In genomic region chr2:26475505-26476430, GRCm38 (mm10) we compare ENCODE assay signal across 9 mouse cellular contexts. TPM values are rescaled to one million over a fixed set of nuclear protein-coding genes. Genes with fewer than 3 reads are reported as not detected.
A peak's percentile ranks its signal among the peaks of the same experiment; 100 is the strongest.
DNase-seq lines count a peak whose midpoint lies in the region; ATAC-seq lines count a peak whose summit lies in the region.
"Had no signal": no experiment of that assay in that cellular context is flagged by ENCODE, and none has a peak within 500 bp of the region (broad histone marks: within the 10 kb centered on the region; RNA-seq: fewer than 3 reads in every experiment).

No protein-coding gene starts in this region.

- no peaks in the 10 kb centered on the region for H3K27me3 ChIP-seq in heart, embryonic 14.5 days (ENCODE audit: control insufficient read depth, insufficient read depth, low read length)
- H3K27me3 ChIP-seq in hindbrain, embryonic 15.5 days, result no peaks in the 10 kb centered on the region
- H3K27me3 ChIP-seq in midbrain, embryonic 12.5 days, result no peaks in the 10 kb centered on the region
- H3K27me3 ChIP-seq: CH12.LX had no signal

- no peak overlapping the region for H3K4me2 ChIP-seq in heart, embryonic 14.5 days (ENCODE audit: low read length)
- no peak overlapping the region for H3K4me2 ChIP-seq in hindbrain, embryonic 15.5 days
- no peak overlapping the region for H3K4me2 ChIP-seq in midbrain, embryonic 12.5 days (replicated peaks)

- peaks cover 15 to 20% of the 10 kb centered on the region in 2 experiments for H3K4me1 ChIP-seq in heart, embryonic 14.5 days (ENCODE audit: control insufficient read depth in 2 of 2, insufficient read depth in 2 of 2, low read length in 2 of 2)
- H3K4me1 ChIP-seq in hindbrain, embryonic 15.5 days (replicated peaks), result peaks cover 50% of the 10 kb centered on the region
- H3K4me1 ChIP-seq in midbrain, embryonic 12.5 days, result peaks cover 53% of the 10 kb centered on the region

- no peak for ATAC-seq in heart, embryonic 14.5 days (ENCODE audit: insufficient number of reproducible peaks, insufficient read depth, low FRiP score, low read depth)
- 0 out of 2 replicates have a peak, but pooled peaks have one; percentile 23 for ATAC-seq in common myeloid progenitor, adult 5-6 weeks (replicated peaks; ENCODE audit: low read depth, poor library complexity, severe bottlenecking)
- peak; percentile 70 for ATAC-seq in hindbrain, embryonic 15.5 days (ENCODE audit: low FRiP score, low read depth)
- peak; percentile 82 for ATAC-seq in midbrain, embryonic 12.5 days (ENCODE audit: low FRiP score, low read depth)
- ATAC-seq in activated CD4-positive, CD25-positive, alpha-beta regulatory T cell, adult 4 months, result no peak

- H3K4me3 ChIP-seq in heart, embryonic 14.5 days (ENCODE audit: control insufficient read depth in 1 of 2, insufficient read depth in 1 of 2, low read depth in 1 of 2, low read length in 2 of 2), result no peak overlapping the region
- no peak overlapping the region for H3K4me3 ChIP-seq in hindbrain, embryonic 15.5 days
- 0 out of 2 replicates have a peak overlapping the region, but pooled peaks have one; percentile 3 for H3K4me3 ChIP-seq in midbrain, embryonic 12.5 days

- H3K27ac ChIP-seq in heart, embryonic 14.5 days (replicated peaks in 1 of 2; ENCODE audit: control insufficient read depth in 1 of 2, insufficient read depth in 1 of 2, low read depth in 2 of 2, low read length in 2 of 2), result peak overlapping the region; percentile 85 to 88
- peak overlapping the region; percentile 72 for H3K27ac ChIP-seq in hindbrain, embryonic 15.5 days (replicated peaks)
- H3K27ac ChIP-seq in midbrain, embryonic 12.5 days (replicated peaks), result peak overlapping the region; percentile 87

- peak overlapping the region; percentile 4; the same call in 1 of the 2 replicates for H3K9ac ChIP-seq in heart, embryonic 14.5 days (ENCODE audit: low read length)
- no peak overlapping the region for H3K9ac ChIP-seq in hindbrain, embryonic 15.5 days
- peak overlapping the region; percentile 39; the same call in 1 of the 2 replicates for H3K9ac ChIP-seq in midbrain, embryonic 12.5 days (replicated peaks)

- WGBS in heart, embryonic 14.5 days, result 71% methylated on average over 13 of the region's 13 CpGs
- 59% methylated on average over 13 of the region's 13 CpGs for WGBS in hindbrain, embryonic 15.5 days
- 71% methylated on average over 13 of the region's 13 CpGs for WGBS in midbrain, embryonic 12.5 days

- H3K36me3 ChIP-seq in heart, embryonic 14.5 days (ENCODE audit: control insufficient read depth, insufficient read depth, low read length), result peaks cover 92% of the 10 kb centered on the region
- H3K36me3 ChIP-seq in hindbrain, embryonic 15.5 days, result 0 out of 2 replicates have a peak, but pooled peaks cover 4% of the 10 kb centered on the region
- H3K36me3 ChIP-seq in midbrain, embryonic 12.5 days, result peaks cover 100% of the 10 kb centered on the region

- no peak for DNase-seq in heart, adult 9 months (ENCODE audit: low spot score in 2 of 2)
- DNase-seq in cerebellum, postnatal 36 days, result no peak
- no peak for DNase-seq in gastrocnemius, adult 8-10 months (ENCODE audit: low spot score in 2 of 2)

- no peaks in the 10 kb centered on the region for H3K9me3 ChIP-seq in heart, embryonic 14.5 days (ENCODE audit: control insufficient read depth, low read length)
- H3K9me3 ChIP-seq in hindbrain, embryonic 15.5 days, result no peaks in the 10 kb centered on the region
- no peaks in the 10 kb centered on the region for H3K9me3 ChIP-seq in midbrain, embryonic 12.5 days

RNA-seq across cellular contexts. Expression of gene Sec16a, which starts 30.8 kb away (rescaled TPM):
- 19.4 TPM in 2 replicates for polyA plus RNA-seq in heart, embryonic 14.5 days (2014; fragmentation: Nextera tagmentation; extraction: Ambion mirVana)
- total RNA-seq in common myeloid progenitor, adult 5-6 weeks (2017), result 20.1 and 44.2 TPM in 2 replicates
- 17.5 and 21.6 TPM in 2 replicates for polyA plus RNA-seq in hindbrain, embryonic 15.5 days (2015; fragmentation: Nextera tagmentation; extraction: Ambion mirVana)
- 29.3 and 33.3 TPM in 2 replicates for polyA plus RNA-seq in midbrain, embryonic 12.5 days (2016; fragmentation: Nextera tagmentation; extraction: Ambion mirVana)
- total RNA-seq in gastrocnemius, adult 8-10 months (2022), result 10 to 100 TPM; 22.2 to 26.6 (median 24.3) TPM
- 10 to 100 TPM; 22.4 to 23.9 TPM for polyA plus RNA-seq in activated CD4-positive, CD25-positive, alpha-beta regulatory T cell, adult 4 months (2017; shearing (Covaris generic))

RNA-seq across cellular contexts. Expression of gene Notch1, which starts 40.7 kb away (rescaled TPM):
- polyA plus RNA-seq in heart, embryonic 14.5 days (2014; fragmentation: Nextera tagmentation; extraction: Ambion mirVana), result 21.2 and 21.6 TPM in 2 replicates
- 6.5 and 13.7 TPM in 2 replicates for total RNA-seq in common myeloid progenitor, adult 5-6 weeks (2017)
- 16.3 and 18.2 TPM in 2 replicates for polyA plus RNA-seq in hindbrain, embryonic 15.5 days (2015; fragmentation: Nextera tagmentation; extraction: Ambion mirVana)
- 53.5 and 56.2 TPM in 2 replicates for polyA plus RNA-seq in midbrain, embryonic 12.5 days (2016; fragmentation: Nextera tagmentation; extraction: Ambion mirVana)
- 1 to 10 TPM; 4.9 to 7.0 (median 5.2) TPM for total RNA-seq in gastrocnemius, adult 8-10 months (2022)
- 10 to 100 TPM; 22.2 to 28.7 TPM for polyA plus RNA-seq in activated CD4-positive, CD25-positive, alpha-beta regulatory T cell, adult 4 months (2017; shearing (Covaris generic))

Comparison
In these comparisons a context has a peak if more than half of its experiments do, and no peak if none do; other contexts are left out.
1. ATAC-seq: peak in common myeloid progenitor, adult 5-6 weeks (single experiment), hindbrain, embryonic 15.5 days (single experiment) and midbrain, embryonic 12.5 days (single experiment); none in heart, embryonic 14.5 days (single experiment) and activated CD4-positive, CD25-positive, alpha-beta regulatory T cell, adult 4 months (single experiment).
2. Peak in every context shown above with its lines, with median percentiles within 50 percentile points of each other: H3K27ac ChIP-seq.